Mouse (Mus musculus): ENCODE results near the gene Serinc2. TPM values are rescaled to one million over a fixed set of nuclear protein-coding genes. Genes with fewer than 3 reads are reported as not detected.

The Serinc2 gene
- total and polyA plus RNA-seq, 3 experiments, result 0.08 to 0.20 TPM; not detected in 1

DNA sequence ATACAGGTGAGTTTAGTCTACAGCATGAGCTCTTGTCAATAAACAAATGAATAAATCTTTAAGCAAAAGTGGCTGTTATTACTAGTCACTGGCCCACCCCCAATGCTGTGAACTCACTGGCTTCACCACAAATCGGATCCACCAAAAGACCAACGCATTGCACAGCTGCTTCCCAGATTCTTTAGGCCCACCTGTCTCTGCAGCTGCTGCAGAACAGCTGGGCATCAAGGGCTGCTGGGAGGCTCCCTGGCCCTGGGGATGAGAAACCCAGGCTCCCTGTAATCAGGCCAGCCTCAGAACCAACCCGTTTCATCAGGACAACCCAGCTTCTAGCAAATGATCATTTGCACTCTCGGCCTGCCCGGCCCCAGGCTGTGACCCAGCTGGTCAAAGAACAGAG lies 3.9 kb upstream of the Serinc2 start:
- dilution Hi-C loops (cut with MboI; ENCODE audit: extremely low pct_ligation_motif_present, extremely low pct_unique_long_range_greater_than_20kb, low sequenced_read_pairs), result no loop called here
- H3K27ac ChIP-seq (ENCODE audit: insufficient read depth, low read depth), result no peak overlapping the region
- no peak for DNase-seq (ENCODE audit: extremely low read depth)
- H3K4me2 ChIP-seq (ENCODE audit: insufficient read depth, low read depth, poor library complexity, severe bottlenecking), result no peak overlapping the region
- no peak overlapping the region for H3K9ac ChIP-seq (ENCODE audit: insufficient read depth, low read depth)
- no peaks in the 10 kb centered on the region for H3K79me2 ChIP-seq (replicated peaks; ENCODE audit: control insufficient read depth, extremely low read depth, insufficient read depth, poor library complexity, severe bottlenecking)
- TF ChIP-seq ZMIZ1 (IDR thresholded peaks at IDR 0.05; ENCODE audit: low read depth, low read length), result no peak
- TF ChIP-seq NRF1 (IDR thresholded peaks at IDR 0.05; ENCODE audit: low read depth, low read length), result no peak
- no peak for TF ChIP-seq MAZ (IDR thresholded peaks at IDR 0.05; ENCODE audit: low read depth, low read length)
- TF ChIP-seq IRF4 (IDR thresholded peaks at IDR 0.05; ENCODE audit: low read depth, low read length), result no peak
- TF ChIP-seq RCOR1 (conservative IDR thresholded peaks at IDR 0.05; ENCODE audit: low read depth, low read length), result no peak
- no peak for TF ChIP-seq ZNF384 (IDR thresholded peaks at IDR 0.05; ENCODE audit: low read depth, low read length)
- no peak for TF ChIP-seq CHD1 (IDR thresholded peaks at IDR 0.05; ENCODE audit: low read depth, low read length)
- TF ChIP-seq UBTF (IDR thresholded peaks at IDR 0.05; ENCODE audit: low read depth, low read length), result no peak
- no peak for TF ChIP-seq ETS1 (conservative IDR thresholded peaks at IDR 0.05; ENCODE audit: low read depth, low read length)
- TF ChIP-seq EP300 (IDR thresholded peaks at IDR 0.05; ENCODE audit: low read length), result no peak
- no peak for TF ChIP-seq MEF2A (IDR thresholded peaks at IDR 0.05; ENCODE audit: borderline replicate concordance, low read depth, low read length)
- TF ChIP-seq E2F4 (IDR thresholded peaks at IDR 0.05; ENCODE audit: insufficient replicate concordance, low read depth, low read length), result no peak
- H3K4me1 ChIP-seq (ENCODE audit: control insufficient read depth in 1 of 2, insufficient read depth in 2 of 2), result no peaks in the 10 kb centered on the region
- peaks cover 83% of the 10 kb centered on the region for H3K27me3 ChIP-seq (replicated peaks)
- no peaks in the 10 kb centered on the region for H3K36me3 ChIP-seq (replicated peaks in 1 of 2; ENCODE audit: control insufficient read depth in 1 of 2, insufficient read depth in 1 of 2, low read length in 1 of 2)
- H3K9me3 ChIP-seq (replicated peaks; ENCODE audit: low read length), result no peaks in the 10 kb centered on the region
- H3K4me3 ChIP-seq (replicated peaks in 1 of 3; ENCODE audit: low read depth in 2 of 3, low read length in 2 of 3, poor library complexity in 1 of 3), result no peak overlapping the region
- in situ Hi-C loops (cut with MboI; ENCODE audit: low pct_ligation_motif_present, low pct_unique_long_range_greater_than_20kb, low sequenced_read_pairs), result no loop called here

DNA sequence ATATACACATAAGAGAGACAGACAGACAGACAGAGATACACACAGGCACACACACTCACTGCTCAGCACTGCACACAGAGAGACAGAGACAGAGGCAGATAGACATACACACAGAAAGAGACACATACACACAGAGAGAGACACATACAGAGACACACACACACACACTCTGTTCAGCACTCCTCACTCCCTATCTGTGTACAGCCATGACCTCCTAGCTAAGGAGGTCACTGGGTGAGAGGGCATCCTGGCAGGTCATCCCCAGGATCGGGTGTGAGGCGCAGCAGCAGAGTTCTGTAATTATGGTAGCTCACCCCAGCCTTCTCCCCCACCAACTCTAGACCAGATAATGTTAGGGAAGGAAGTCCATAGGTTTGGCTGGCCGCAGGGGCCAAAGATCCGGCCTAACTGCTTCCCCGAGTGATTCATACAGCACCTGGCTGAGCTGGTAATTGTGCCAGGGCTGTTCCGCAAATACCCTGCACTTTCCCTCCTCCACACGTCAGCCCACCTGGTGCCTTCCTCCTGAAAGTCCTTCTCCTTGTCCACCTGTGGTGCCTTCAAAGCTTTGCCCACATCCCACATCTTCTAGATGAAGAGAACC lies 2.3 kb downstream of the Serinc2 start:
- no peaks in the 10 kb centered on the region for H3K36me3 ChIP-seq (replicated peaks in 1 of 2; ENCODE audit: control insufficient read depth in 1 of 2, insufficient read depth in 1 of 2, low read length in 1 of 2)
- no peak overlapping the region for H3K4me2 ChIP-seq (ENCODE audit: insufficient read depth, low read depth, poor library complexity, severe bottlenecking)
- H3K4me3 ChIP-seq (replicated peaks in 1 of 3; ENCODE audit: low read depth in 2 of 3, low read length in 2 of 3, poor library complexity in 1 of 3), result no peak overlapping the region
- H3K9me3 ChIP-seq (replicated peaks; ENCODE audit: low read length), result no peaks in the 10 kb centered on the region
- in situ Hi-C loops (cut with MboI; ENCODE audit: low pct_ligation_motif_present, low pct_unique_long_range_greater_than_20kb, low sequenced_read_pairs), result no loop called here
- TF ChIP-seq EP300 (IDR thresholded peaks at IDR 0.05; ENCODE audit: low read length) (no peak), RAD21 (IDR thresholded peaks at IDR 0.05; ENCODE audit: low read depth, low read length) (no peak), USF2 (conservative IDR thresholded peaks at IDR 0.05; ENCODE audit: low read depth, low read length) (no peak), ZNF384 (IDR thresholded peaks at IDR 0.05; ENCODE audit: low read depth, low read length) (no peak), MYC (IDR thresholded peaks at IDR 0.05; ENCODE audit: low read depth, low read length) (no peak), POLR2A (IDR thresholded peaks at IDR 0.05; ENCODE audit: low read depth, low read length) (no peak), MAZ (IDR thresholded peaks at IDR 0.05; ENCODE audit: low read depth, low read length) (no peak), PAX5 (IDR thresholded peaks at IDR 0.05; ENCODE audit: low read length) (no peak), BHLHE40 (IDR thresholded peaks at IDR 0.05; ENCODE audit: low read depth, low read length) (no peak), NELFE (IDR thresholded peaks at IDR 0.05; ENCODE audit: low read depth, low read length) (no peak), CTCF (conservative IDR thresholded peaks at IDR 0.05 in 1 of 2, IDR thresholded peaks at IDR 0.05 in 1 of 2; ENCODE audit: low read depth in 2 of 2, low read length in 2 of 2) (no peak), SMC3 (IDR thresholded peaks at IDR 0.05; ENCODE audit: low read depth, low read length) (no peak)
- H3K27ac ChIP-seq (ENCODE audit: insufficient read depth, low read depth), result no peak overlapping the region
- H3K27me3 ChIP-seq (replicated peaks), result peaks cover 86% of the 10 kb centered on the region
- dilution Hi-C loops (cut with MboI; ENCODE audit: extremely low pct_ligation_motif_present, extremely low pct_unique_long_range_greater_than_20kb, low sequenced_read_pairs), result no loop called here
- no peaks in the 10 kb centered on the region for H3K4me1 ChIP-seq (ENCODE audit: control insufficient read depth in 1 of 2, insufficient read depth in 2 of 2)
- no peak overlapping the region for H3K9ac ChIP-seq (ENCODE audit: insufficient read depth, low read depth)
- no peaks in the 10 kb centered on the region for H3K79me2 ChIP-seq (replicated peaks; ENCODE audit: control insufficient read depth, extremely low read depth, insufficient read depth, poor library complexity, severe bottlenecking)
- DNase-seq (ENCODE audit: extremely low read depth), result no peak
